Mouse (Mus musculus) Muller cell, postnatal 12 days (primary cell): ENCODE data around the gene Prim2.

Experiments used
- DNase-seq: peaks from one replicate; pipeline ENCODE4 v3.0.0-alpha.2; 2015; ENCODE audit errors: inconsistent ontology term

Prim2 gene

DNA sequence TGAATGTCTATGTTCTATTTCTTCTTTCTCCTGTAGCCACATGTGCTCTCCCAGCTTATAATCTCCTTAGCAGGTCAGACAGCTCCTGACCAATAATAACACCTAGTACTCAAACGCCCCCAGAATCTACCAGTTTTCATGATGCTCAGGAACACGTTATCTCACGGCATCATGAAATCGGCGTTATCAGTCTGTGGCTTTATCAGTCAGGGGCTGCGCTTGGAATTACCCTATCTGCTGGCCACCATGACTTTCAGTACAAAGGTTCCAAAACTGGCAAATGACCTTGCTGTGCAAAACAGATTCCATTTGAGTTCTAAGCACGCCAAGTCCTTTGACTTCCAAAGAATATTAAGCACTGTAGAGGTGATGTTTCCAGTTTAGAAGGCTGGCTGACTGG is 127.9 kb downstream of the Prim2 start:
- DNase-seq, result no peak

- DNase-seq, result no peak
Observed at GRCm38 (mm10) chr1:33537948-33538347, 131.6 kb downstream of the Prim2 start.

GRCm38 (mm10) chr1:33536272-33537004 is 133.2 kb downstream of the Prim2 start:
- no peak for DNase-seq

GRCm38 (mm10) chr1:33535140-33535686 is 134.4 kb downstream of the Prim2 start:
- DNase-seq, result no peak

GRCm38 (mm10) chr1:33531860-33532259 is 137.7 kb downstream of the Prim2 start:
- no peak for DNase-seq

DNA sequence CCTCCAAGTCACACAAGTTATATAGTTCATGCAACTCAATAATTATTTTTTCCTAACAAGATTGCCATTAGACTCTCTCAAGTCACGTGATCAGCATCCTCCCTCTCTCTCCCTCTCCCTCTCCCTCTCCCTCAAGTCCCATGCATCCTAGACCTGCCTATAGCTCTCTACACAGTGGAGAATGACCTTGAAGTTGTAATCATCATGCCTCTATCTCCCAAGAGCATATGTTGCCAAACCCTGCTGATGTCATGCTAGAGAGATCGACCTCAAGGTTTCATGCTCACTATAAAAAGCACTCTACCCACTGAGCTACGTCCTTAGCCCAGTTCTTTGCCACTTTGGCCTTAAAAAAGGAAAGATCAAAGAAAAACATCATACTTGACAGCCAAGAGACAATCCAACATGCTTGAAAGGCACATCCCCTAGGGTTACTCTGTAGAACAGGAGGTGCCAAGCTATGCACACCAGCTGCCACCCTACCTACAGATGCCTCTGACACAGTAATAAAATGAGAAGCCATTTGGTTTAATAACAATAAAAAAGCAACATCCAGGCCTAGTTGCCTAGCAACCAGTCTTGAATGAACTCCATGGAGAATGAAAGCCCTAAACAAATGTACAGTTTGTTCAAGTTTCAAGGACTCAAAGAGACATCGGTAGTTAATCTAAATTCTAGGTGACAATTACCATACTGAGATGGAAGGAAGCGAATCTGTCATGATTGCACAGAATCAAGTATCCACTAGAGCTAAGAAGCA is 138.3 kb downstream of the Prim2 start:
- DNase-seq, result no peak

GRCm38 (mm10) chr1:33530491-33530890 is 139.1 kb downstream of the Prim2 start:
- DNase-seq, result no peak

DNA sequence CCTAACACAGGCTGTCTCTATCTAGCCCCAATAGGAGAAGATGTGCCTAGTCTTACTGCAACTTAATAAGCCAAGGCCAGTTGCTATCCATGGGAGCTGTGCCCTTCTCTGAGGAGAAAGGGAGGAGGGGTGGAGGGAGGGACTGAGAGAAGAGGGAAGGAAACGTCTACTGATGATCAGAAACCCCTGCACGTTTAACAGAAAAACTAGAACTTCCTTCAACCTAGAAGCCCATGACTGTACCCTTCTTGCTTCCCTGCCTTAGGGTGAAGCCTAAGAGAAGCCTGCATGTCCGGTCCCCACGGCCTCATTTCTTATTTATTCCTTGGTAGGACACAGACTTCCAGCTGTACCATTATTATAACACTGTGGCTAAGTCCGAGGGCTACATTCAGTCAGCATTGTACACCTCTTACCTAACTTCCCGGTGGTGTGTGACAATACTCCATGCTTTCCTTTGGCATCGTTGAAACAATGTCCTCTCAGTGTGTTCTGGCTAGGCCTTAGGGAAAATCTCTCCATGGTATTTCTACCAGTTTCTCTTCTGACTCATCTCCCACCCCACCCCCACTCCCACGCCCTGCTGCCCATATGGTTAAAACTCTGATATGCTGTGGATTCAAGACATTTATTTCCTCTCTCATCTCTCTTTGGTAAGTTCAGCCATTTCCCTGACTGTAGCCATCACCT is 139.9 kb downstream of the Prim2 start:
- DNase-seq, result peak; percentile 49

- DNase-seq, result peak; percentile 16
Observed at GRCm38 (mm10) chr1:33527352-33527863, 142.2 kb downstream of the Prim2 start.

DNA sequence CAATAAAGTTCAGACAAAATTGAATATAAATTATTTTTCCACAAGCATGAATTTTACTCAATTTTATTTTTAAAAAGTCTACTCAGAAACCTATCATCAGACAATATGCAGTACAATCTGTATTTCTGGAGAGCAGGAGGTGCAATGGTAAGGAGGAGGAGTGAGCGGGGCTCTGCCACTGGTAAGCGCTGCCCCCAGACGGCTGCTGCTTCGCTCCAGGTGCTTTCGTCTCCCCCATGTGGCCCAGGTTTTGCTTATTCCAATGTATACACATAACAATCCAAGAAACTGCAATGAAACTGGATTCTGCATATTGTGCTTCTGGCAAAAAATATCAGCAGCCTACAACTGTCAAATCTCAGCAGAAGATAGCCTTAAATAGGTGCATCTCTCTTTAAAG is 146.4 kb downstream of the Prim2 start:
- no peak for DNase-seq

DNA sequence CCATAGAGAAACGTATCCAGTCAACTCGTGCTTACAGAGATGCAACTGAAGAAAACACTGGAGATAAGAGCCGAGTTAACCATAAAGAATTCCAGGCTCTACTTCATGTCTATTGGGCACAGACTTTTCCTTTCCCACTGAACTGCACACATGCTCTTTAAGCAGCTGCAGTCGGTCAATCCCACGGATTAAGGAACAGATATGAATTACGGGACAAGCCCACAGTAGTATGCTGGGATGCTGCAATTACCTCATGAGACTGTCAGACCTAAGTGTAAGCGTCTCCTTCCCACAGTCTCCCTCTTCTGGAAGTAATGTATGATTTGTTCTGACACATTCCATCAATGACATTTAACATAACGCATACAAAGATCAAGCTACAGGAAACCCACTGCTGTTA is 154.5 kb downstream of the Prim2 start:
- no peak for DNase-seq

DNA sequence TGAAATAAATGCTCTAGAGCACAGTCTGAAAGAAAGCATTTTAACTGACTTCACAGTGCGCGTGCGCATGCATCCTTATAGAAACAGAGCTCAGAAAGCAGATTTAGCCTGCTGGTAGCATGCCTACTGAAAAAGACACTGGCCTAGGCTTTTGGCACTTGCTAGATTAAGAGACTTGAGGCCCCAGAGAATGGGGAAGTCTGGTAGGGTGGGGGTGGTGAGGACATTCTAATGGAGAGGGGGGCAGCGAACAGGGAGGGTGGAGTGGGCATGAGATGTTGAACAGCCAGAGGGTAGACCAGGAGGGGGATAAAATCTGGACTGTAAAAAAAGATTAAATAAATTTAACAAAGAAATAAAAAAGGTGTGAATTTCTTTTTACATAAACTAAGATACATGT is 158.3 kb downstream of the Prim2 start:
- DNase-seq, result no peak

GRCm38 (mm10) chr1:33504371-33504770 is 165.2 kb downstream of the Prim2 start:
- no peak for DNase-seq

DNA sequence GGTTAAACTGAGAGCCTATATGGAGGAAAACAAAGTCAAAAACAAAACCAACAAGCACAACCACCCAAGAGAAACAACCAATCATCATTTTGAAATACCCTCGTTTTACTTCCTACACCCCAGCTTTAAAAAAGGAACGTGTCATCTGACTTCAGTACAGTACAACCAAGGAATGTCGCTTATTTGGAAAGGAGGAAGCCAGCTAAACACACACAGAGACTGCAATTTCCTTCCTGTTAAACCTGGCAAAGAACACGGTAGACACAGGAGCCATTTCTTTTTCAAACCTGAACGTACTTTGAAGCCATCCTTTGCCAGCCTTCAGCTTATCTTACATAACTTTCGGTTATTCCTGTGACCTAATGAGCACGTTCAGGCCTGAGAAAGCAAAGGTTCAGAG is 166.7 kb downstream of the Prim2 start:
- DNase-seq, result no peak

DNA sequence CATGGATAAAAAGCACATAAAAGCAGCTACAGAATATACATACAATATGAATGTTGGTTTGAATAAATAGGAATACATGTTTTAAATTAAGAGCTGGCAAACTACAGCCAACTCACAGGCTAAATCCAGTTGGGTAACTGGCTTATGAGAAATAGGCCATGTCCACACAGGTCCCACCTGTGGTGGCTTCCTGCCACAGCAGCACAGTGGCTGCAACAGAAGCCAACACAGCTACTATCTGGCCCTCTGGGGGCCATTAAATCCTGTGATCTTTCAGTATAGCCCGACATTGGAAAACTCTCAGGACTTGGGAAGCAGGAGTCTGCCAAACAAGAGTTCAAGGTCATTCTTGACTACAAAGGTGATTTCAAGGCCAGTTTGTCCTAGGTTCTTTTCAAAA is 167.3 kb downstream of the Prim2 start:
- no peak for DNase-seq

GRCm38 (mm10) chr1:33500111-33500510 is 169.5 kb downstream of the Prim2 start:
- no peak for DNase-seq

DNA sequence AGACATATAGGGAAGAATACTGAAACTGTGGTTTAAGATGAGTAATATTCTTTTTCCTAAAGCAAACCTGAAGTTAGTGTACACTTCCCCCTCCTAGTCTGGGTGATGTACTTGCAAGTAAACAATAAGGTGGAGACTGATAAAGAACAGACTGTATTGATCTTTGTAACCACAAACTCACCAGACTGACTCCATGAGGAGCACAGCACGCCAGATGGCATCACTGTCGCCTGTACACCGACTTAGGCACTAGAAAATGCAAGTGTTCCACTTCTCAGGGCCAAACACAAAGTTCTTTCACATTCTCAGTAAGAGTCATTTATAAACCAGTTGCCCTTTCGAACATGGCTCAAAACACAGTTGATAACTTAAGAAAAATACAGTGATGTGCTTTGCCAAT is 170.0 kb downstream of the Prim2 start:
- no peak for DNase-seq

- DNase-seq, result no peak
Observed at GRCm38 (mm10) chr1:33496128-33496527, 173.5 kb downstream of the Prim2 start.

GRCm38 (mm10) chr1:33495586-33495985 is 174.0 kb downstream of the Prim2 start:
- DNase-seq, result no peak

GRCm38 (mm10) chr1:33495203-33495553 is 174.4 kb downstream of the Prim2 start:
- DNase-seq, result no peak

DNA sequence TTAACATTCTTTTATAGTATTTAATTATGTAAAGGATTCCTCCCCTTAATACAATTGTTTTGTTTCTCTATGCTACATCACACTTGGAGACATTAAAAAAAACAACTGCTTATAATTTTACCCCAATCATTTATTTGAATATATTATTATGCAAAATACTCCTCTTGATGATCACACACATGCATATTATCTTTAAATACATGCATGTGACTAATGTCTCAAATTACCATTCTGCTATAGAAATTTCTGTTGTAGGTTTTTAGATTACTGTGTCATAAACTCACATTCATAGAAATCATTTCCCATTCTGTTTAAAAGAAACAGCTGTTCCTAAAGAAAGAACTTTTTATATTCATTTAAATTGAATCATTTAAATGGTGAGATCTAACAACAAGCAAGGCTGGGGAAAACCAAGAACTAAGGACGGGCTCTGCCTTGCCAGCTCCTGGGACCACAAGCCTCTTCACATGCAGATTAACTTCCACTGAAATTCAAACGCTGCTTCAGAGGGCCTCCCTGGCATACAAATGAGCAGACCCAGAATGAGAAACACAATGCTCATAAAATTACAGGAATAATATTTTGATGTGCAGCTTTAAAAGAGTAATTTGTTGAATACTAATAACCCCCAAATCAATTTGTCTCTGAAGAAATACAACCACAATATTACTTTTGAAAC is 174.9 kb downstream of the Prim2 start:
- DNase-seq, result no peak

- DNase-seq, result no peak
Observed at GRCm38 (mm10) chr1:33490220-33490619, 179.4 kb downstream of the Prim2 start.
